Mouse (Mus musculus): ENCODE measurements around the gene Irak4.

GRCm38 (mm10) chr15:94600145-94600707 lies 56.8 kb downstream of the Irak4 start:
- TF ChIP-seq GATA1 (IDR thresholded peaks at IDR 0.05; ENCODE audit: borderline replicate concordance, low read length) (no peak), FLI1 (IDR thresholded peaks at IDR 0.05; ENCODE audit: low read length) (no peak)
